Mouse (Mus musculus): ENCODE data around the gene Dok5.

Gene Dok5

DNA sequence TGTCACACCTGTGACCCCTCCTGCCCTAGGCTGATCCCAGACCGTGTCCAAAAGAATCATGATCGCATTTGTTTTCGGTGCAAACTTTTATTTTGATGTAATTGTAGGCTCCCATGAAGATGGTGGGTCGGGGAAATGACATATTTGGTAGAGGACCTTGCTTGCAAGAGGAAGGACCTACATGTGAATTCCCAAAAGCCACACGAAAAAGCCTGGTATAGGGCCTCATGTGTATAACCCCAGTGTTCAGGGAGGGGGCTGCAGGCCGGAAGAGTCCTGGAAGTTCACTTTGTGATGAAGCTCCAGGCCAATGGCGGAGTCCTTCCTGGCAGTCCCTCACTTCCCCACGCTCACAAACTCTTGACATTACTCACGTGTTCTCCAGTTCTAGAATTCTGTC is 7.3 kb downstream of the Dok5 start:
- no peak for DNase-seq

- DNase-seq = no peak
These were observed 8.2 kb downstream of the Dok5 start for GRCm38 (mm10) chr2:170739713-170740365.

GRCm38 (mm10) chr2:170743521-170743920 is 11.9 kb downstream of the Dok5 start:
- no peak for DNase-seq

- DNase-seq = no peak
These were observed 17.3 kb downstream of the Dok5 start for GRCm38 (mm10) chr2:170748901-170749300.

DNA sequence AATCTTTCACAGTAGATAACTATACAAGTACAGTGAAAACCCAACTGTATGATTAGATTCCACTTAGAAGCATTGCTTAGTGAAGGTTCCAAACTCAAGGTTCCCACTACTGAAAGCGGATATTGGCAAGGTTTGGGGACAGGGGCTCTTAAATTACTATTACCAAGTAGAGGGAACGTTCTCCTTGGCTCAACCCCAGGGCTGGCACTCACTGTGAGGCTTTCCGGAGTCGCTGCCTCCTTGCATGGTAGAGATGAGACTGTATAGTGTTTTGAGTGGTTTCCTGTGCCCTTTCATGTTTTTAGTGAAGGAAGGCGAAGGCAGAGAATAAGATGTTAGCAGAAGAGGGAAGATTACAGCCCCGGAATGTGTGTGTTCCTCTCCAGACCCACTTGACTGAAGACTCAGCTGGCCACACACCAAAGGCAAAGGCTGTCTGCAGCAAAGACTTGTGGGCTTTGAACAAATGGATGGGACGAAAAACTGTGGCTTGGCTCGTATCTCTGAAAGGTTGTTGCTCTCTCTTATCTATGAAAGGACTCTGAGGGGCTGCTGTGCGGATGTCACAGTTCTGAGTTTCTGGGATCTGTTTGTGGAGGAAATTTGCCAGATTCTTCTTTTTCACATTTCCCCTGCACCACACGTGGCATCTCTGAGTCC is 20.7 kb downstream of the Dok5 start:
- DNase-seq = no peak

GRCm38 (mm10) chr2:170755817-170756216 is 24.2 kb downstream of the Dok5 start:
- DNase-seq = no peak

GRCm38 (mm10) chr2:170756667-170757066 is 25.1 kb downstream of the Dok5 start:
- no peak for DNase-seq

- no peak for DNase-seq
These were observed 25.7 kb downstream of the Dok5 start for GRCm38 (mm10) chr2:170757228-170757875.

GRCm38 (mm10) chr2:170758201-170758600 is 26.6 kb downstream of the Dok5 start:
- no peak for DNase-seq

DNA sequence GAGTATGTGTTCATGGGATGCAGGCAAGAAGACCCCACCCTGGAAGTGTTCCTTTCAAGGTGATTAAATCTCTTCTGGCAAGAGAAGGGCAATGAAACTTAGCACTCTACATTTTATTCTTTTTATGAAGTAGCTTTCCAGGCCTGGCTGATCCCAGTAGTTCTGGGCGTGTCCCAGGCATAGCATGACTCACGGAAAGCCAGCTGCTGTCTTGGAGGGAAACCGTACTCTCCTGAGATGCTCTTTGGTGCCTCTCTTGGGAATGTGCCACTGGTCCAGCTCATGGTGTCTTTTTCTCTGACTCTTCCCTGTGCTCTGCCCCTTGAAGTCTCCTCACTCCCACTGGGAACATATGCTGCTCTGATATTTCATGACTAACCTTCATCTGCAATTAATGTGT is 33.1 kb downstream of the Dok5 start:
- no peak for DNase-seq

DNA sequence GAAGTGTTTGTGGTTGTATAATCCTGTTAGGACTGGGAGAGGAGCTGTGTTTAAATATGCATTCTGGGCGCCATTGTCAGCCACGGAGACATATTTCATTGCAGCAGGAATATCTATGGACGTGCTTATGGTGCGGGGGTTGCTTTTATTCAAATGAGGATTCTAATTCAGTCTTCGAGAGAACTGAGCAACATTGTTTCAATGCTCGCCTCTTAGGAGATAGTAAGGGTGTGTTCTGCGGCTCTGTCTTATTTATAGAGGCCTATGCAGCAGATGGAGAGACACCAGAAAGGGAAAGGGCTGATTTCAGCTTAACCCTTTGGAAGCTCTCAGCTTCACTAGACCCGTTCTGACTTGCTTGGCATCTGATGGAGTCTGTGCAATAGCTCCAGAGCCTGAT is 35.6 kb downstream of the Dok5 start:
- DNase-seq = no peak

DNA sequence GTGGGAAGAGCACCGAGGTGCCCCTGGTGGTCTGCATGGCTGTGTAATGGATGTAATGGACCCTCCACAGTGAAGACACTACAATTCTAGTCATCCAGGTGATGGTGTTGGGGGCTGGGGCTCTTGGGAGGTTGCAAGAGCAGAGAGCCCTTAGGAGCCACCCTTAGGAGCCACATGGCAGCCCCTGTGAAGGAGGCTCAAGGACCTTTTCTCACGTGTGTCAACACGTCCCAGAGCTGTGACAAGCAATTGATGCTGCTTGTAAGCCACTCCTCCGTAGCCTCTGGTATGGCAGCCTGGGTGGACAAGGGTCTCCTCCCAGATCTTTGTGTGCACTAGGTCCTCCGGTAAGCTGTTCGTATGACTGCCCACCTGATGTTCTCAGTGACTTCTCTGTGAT is 37.1 kb downstream of the Dok5 start:
- no peak for DNase-seq

GRCm38 (mm10) chr2:170771555-170771954 is 39.9 kb downstream of the Dok5 start:
- DNase-seq = no peak

DNA sequence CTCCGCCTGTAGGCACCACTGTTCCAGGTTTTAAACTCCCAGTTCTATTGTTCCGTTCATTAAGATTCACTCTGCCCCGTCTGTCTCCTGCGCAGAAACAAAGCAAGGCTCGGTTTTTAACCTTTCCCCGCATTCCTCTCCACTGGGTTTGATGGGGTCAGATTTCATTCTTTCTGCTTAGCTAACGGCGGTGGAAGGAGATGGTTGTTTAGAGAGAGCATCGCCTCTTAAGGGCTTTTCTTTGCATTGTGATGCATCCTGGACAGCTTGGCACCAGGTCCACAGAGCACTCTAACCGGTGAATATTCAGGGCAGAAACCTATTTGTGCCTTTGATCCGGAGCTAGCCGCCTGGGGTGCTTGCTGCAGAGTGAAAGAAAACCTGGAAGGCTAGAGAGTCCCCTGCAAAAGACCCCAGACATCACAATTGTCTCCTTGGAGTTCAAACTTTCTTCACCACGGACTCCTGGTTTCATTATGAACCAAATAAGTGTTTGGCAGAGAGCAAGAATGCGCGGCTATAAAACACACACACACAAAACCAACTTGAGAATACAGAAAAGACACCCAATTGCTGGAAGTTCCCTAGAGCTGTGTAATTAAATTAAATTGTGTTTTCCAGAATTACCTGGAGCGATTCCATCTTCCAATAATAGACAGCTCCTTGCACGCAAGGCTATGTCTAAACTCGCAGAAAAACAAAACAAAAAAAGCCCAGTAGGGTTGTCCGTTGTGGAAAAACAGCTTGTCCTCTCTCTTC is 40.7 kb downstream of the Dok5 start:
- DNase-seq = no peak

GRCm38 (mm10) chr2:170772885-170773270 is 41.3 kb downstream of the Dok5 start:
- no peak for DNase-seq

DNA sequence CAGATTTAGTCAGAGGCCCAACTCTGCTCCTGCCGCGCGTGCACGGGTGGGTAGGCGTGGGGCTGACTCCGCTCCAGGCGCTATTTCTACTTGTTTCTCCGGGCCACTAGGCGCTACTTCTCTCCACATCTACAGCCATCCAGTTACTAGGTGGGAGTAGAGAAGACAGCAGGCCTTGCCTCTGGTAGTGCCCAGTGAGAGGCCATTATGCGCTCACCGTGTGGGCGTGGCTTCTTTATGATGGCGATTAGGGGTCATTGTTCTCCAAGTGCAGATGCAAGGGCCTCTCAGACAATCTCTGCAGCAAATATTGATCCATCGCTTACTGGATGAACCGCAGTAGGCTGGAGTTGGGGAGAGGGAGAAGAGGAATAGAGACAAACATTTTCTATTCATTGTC is 44.0 kb downstream of the Dok5 start:
- no peak for DNase-seq

DNA sequence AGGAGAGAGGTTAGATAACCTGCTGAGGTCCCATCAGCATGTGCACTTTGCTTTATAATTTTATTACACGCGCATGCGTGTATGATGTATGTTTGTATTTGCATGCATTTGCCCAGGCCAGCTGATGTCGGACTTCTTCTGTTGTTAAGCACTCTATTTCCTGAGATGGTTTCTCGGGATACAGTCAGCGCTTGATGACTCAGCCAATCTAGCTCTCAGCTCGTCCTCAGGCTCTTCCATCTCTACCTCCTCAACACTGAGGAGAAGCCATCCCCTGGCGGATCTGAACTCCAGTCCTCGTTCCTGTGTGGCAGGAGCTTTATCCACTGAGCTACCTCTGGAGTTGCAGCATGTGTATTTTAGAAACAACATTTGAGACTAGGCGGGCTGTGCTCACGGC is 44.5 kb downstream of the Dok5 start:
- DNase-seq = no peak

GRCm38 (mm10) chr2:170777572-170777971 is 46.0 kb downstream of the Dok5 start:
- no peak for DNase-seq

- no peak for DNase-seq
These were observed 48.6 kb downstream of the Dok5 start for GRCm38 (mm10) chr2:170780010-170780750.

- no peak for DNase-seq
These were observed 56.5 kb downstream of the Dok5 start for GRCm38 (mm10) chr2:170788101-170788500.

GRCm38 (mm10) chr2:170791332-170792017 is 59.9 kb downstream of the Dok5 start:
- DNase-seq = peak; percentile 11 to 51

GRCm38 (mm10) chr2:170795242-170795641 is 63.6 kb downstream of the Dok5 start:
- no peak for DNase-seq

Measured in kidney, postnatal 25 days (tissue).